Mouse (Mus musculus): ENCODE data around the gene Snf8.

- no peak for TF ChIP-seq CTCF (IDR thresholded peaks at IDR 0.05; ENCODE audit: borderline replicate concordance, insufficient read depth, low read length)
- TF ChIP-seq POLR2A (IDR thresholded peaks at IDR 0.05; ENCODE audit: low read depth, low read length), result peak; percentile 60
Observed at GRCm38 (mm10) chr11:96034596-96035052, at the start of gene Snf8.
